Mouse (Mus musculus): ENCODE data around the gene Cand2. TPM values are rescaled to one million over a fixed set of nuclear protein-coding genes. Genes with fewer than 3 reads are reported as not detected.

Gene Cand2
- 0.37 TPM for polyA plus RNA-seq (2015; fragmentation: Illumina TruSeq; extraction: RNeasy Lipid Tissue Mini Kit (QIAGEN cat#74804); ENCODE audit: insufficient read depth, low read depth, low replicate concordance)

DNA sequence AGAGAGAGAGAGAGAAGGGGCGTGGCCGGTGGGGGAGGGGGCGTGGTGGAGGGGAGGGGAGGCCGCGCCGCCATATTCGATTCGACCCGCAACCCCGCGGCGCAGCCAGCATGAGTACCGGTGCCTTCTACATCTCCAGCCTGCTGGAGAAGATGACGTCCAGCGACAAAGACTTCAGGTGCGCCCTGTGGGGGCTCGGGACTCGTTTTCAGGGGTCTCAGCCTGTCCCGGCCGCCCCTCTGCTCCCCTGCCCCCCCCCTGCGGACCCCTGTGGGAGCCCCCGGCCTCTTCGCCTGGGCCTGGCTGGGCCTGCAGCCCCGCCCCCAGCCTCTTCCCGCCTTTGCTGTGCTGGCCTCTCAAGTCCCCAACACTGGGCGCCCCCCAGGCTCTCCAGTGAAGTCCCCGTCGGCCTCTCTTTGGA, at the start of gene Cand2:
Gene Cand2 (plus strand): TSS at position 38 of the 421 bp plus-strand sequence.

DNA sequence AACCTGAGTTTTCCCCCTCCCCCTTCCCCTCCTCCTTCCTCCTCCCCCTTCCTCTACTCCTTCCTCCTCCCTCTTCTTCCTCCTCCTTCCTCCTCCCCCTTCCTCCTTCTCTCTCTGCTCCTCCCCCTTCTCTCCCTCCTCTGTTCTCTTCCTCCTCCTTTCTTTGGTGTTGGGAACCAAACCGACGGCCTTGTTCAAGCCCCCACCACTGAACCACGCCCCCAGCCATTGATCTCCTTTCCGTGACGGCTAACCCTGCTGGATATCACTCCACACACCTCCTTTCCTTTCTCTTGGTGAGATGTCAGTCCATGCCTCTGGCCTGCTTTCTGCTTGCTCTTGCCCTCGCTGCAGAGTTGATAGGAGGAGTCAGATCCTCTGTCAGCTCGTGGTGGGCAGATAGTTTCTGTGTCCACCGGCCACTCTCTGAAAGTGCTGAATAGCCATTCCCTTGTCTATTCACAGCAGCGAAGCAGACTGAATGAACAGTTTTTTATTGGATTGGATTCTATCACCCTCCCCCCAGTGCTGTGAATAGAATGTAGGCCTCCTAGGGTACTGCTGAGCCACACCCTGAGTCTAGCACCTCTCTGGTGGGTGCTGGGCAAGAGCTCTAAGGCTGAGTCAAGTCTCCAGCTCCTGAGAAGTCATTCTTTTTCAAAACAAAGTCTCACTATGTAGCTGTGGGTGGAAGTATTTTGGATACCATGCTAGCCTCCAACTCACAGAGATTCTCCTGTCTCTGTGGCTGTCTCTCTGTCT, 12.2 kb upstream of the Cand2 start, which contains the start of gene Tmem40:
Gene Tmem40 (minus strand): TSS at position 416 of the 762 bp plus-strand sequence.

DNA sequence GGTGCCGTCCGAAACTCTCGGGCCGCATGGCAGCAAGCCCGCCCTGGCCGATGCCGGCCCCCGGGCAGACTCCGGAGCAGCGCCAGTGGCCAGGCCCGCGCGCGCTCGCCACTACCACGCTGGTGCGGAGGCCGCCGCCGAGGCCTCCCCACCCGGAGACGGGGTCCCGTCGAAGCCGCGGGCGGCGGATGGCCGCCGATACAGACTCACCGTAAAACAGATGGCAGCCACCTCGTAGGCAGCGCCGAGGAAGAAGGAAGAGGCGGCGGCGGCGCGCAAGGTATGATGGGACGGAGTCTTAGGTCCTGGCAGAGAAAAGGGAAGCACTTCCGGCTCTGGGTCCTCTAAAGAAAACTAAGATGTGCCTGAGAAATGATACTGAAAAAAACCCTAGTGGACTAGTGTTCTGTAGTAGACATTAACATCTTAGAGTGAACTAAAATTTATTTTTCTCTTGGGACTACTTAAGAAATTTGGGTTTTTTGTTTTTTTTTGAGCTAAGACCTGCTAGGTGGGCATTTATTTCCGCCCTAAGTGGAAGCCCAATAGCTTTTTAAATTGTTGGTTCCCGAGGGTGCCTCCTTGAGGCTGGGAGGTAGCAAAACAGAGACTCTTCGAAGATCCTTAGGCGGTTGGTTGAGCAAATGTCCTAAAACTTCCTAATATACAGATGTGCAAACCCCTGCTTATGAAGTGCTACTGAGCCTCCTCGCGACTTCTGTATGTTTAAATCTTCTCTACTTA, 34.3 kb downstream of the Cand2 start, which contains the start of gene Rpl32:
Gene Rpl32 (minus strand): TSS at position 260 of the 744 bp plus-strand sequence.

DNA sequence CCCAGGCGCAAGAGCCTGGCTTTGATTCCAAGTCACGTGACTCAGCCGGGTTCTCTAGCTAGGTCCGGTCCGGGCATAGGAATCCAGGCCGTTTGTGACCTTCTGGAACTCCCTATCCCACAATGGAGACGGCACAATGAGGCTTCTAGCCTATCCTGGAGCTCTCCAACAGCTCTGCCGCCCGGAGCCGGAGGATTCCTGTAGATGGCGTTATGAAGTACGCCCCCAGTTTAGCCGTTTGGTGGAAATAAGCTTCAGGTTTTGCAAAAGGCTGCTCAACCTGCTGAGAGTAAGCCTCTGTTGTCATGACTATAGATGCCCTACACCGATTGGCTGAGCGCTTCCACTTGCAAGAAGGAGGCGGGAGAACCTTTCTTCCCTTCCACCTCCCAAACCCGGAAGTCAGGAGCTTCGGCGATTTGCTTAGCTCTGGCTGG, 63.8 kb downstream of the Cand2 start, which contains the start of gene Efcab12:
Gene Efcab12 (minus strand): TSS at position 252 of the 437 bp plus-strand sequence.

DNA sequence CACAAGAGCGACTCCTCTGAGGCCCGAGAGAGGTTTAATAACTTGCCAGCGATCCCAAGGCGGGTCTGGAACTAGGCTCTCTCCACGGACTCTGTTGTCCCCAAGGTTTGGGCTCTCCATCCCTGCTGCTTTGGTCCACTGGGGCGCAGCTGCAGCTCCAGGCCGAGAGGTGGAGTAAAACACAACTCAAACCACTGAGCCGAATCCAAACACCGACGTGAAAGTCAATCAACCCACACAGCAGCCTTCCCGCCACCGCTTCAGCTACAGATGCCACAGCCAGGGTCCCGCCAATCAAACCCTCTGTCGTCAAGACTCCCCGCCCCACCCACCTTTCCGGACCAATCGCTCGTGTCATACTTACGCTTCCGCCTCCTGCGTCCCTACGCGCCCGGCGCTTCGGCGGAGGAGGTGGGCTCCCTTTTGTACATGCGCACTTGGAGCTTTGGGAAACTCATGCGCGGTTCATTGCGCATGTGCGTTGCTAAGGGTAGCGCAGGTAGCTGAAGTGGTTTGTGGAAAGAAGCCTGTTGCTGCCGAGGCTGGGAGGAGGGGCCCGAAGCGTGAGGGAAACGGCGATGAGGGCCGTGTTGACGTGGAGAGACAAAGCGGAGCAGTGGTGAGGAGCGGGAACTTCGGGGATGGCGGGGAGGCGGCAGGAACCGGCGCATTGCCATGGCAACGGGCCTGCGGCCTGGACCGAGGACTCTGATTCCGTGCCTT, 78.9 kb downstream of the Cand2 start, which contains the start of the genes Mbd4 and Ift122:
Gene Mbd4 (minus strand): TSS at position 281 of the 723 bp plus-strand sequence.
Gene Ift122 (plus strand): TSS at position 380 of the 723 bp plus-strand sequence.

Other genes starting within 250 kb of the Cand2 start
- 2.3 TPM for gene Tsen2, start 229.9 kb upstream of the Cand2 start, polyA plus RNA-seq (2015; fragmentation: Illumina TruSeq; extraction: RNeasy Lipid Tissue Mini Kit (QIAGEN cat#74804); ENCODE audit: insufficient read depth, low read depth, low replicate concordance)
- gene Mkrn2os, start 182.0 kb upstream of the Cand2 start, polyA plus RNA-seq (2015; fragmentation: Illumina TruSeq; extraction: RNeasy Lipid Tissue Mini Kit (QIAGEN cat#74804); ENCODE audit: insufficient read depth, low read depth, low replicate concordance): 1.4 TPM
- gene Mkrn2, start 172.6 kb upstream of the Cand2 start, polyA plus RNA-seq (2015; fragmentation: Illumina TruSeq; extraction: RNeasy Lipid Tissue Mini Kit (QIAGEN cat#74804); ENCODE audit: insufficient read depth, low read depth, low replicate concordance): 3.3 TPM
- gene Raf1, start 97.9 kb upstream of the Cand2 start, polyA plus RNA-seq (2015; fragmentation: Illumina TruSeq; extraction: RNeasy Lipid Tissue Mini Kit (QIAGEN cat#74804); ENCODE audit: insufficient read depth, low read depth, low replicate concordance): 31.0 TPM
- not detected for gene Tmem40, start 12.1 kb upstream of the Cand2 start, polyA plus RNA-seq (2015; fragmentation: Illumina TruSeq; extraction: RNeasy Lipid Tissue Mini Kit (QIAGEN cat#74804); ENCODE audit: insufficient read depth, low read depth, low replicate concordance)
- 1,045 TPM for gene Rpl32, start 34.2 kb downstream of the Cand2 start, polyA plus RNA-seq (2015; fragmentation: Illumina TruSeq; extraction: RNeasy Lipid Tissue Mini Kit (QIAGEN cat#74804); ENCODE audit: insufficient read depth, low read depth, low replicate concordance)
- gene Efcab12, start 63.9 kb downstream of the Cand2 start, polyA plus RNA-seq (2015; fragmentation: Illumina TruSeq; extraction: RNeasy Lipid Tissue Mini Kit (QIAGEN cat#74804); ENCODE audit: insufficient read depth, low read depth, low replicate concordance): 0.52 TPM
- 1.1 TPM for gene Mbd4, start 78.8 kb downstream of the Cand2 start, polyA plus RNA-seq (2015; fragmentation: Illumina TruSeq; extraction: RNeasy Lipid Tissue Mini Kit (QIAGEN cat#74804); ENCODE audit: insufficient read depth, low read depth, low replicate concordance)
- 4.2 TPM for gene Ift122, start 78.9 kb downstream of the Cand2 start, polyA plus RNA-seq (2015; fragmentation: Illumina TruSeq; extraction: RNeasy Lipid Tissue Mini Kit (QIAGEN cat#74804); ENCODE audit: insufficient read depth, low read depth, low replicate concordance)
- gene Rho, start 157.2 kb downstream of the Cand2 start, polyA plus RNA-seq (2015; fragmentation: Illumina TruSeq; extraction: RNeasy Lipid Tissue Mini Kit (QIAGEN cat#74804); ENCODE audit: insufficient read depth, low read depth, low replicate concordance): not detected
- gene H1foo, start 170.4 kb downstream of the Cand2 start, polyA plus RNA-seq (2015; fragmentation: Illumina TruSeq; extraction: RNeasy Lipid Tissue Mini Kit (QIAGEN cat#74804); ENCODE audit: insufficient read depth, low read depth, low replicate concordance): not detected
- gene Plxnd1, start 220.5 kb downstream of the Cand2 start, polyA plus RNA-seq (2015; fragmentation: Illumina TruSeq; extraction: RNeasy Lipid Tissue Mini Kit (QIAGEN cat#74804); ENCODE audit: insufficient read depth, low read depth, low replicate concordance): 29.6 TPM